Mouse (Mus musculus) ovary, postnatal 10 days (tissue): Measurements from ENCODE around the gene Tnfsf13b.

Experiments used
- DNase-seq: peaks from one replicate; pipeline ENCODE4 v3.0.0; 2022; ENCODE audit warnings: low spot score

Tnfsf13b gene

DNA sequence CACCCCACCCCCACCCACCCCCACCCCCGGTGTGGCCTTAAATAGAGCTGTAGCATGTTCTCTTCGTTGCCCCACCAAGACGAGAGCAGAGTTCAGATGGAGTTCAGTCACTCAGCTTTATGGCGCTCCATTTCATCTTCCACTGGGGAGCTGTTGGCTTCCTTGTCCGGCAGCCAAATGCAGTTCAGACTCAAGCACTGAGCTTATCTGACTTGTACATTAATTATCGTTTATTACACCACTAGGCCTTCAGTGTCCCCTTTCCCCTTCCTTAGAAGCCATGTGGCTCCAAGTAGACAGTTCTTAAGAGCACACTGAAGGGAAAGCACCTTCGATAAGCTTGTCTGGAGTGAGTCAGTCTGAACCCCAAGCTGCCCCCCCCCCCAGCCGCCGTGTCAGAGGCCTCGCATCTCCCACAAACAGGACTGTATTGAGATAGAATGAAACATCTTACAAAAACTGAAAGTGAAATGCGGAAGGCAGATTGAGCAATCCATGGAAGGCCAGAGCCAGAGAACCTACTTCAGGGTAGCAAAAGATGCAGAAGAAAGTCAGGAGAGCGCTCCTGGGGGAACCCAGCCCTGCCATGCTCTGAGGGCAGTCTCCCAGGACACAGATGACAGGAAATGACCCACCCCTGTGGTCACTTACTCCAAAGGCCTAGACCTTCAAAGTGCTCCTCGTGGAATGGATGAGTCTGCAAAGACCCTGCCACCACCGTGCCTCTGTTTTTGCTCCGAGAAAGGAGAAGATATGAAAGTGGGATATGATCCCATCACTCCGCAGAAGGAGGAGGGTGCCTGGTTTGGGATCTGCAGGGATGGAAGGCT, at the start of gene Tnfsf13b:
Gene Tnfsf13b, plus strand, starts transcription at position 312 of the 830 bp plus-strand sequence.
- DNase-seq, result no peak

DNA sequence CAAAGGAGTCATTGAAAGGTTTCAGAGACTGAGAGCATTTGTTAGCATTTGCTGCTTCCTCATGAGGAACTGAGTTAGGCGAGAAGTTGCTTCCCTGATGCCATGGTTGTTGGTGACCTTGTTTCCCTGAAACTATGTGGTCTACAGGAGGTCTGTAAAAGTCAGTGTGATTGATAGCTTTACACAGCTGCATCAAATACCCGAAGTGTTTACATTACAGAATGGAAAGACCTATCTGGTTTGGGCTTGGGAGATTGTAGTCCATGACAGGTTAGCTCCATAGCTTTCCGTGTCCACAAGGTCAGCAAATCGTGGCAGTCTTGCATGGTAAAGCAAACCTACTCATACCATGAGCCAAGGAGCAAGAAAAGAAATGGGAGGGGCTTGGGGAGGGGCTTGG, 47.9 kb upstream of the Tnfsf13b start:
- no peak for DNase-seq

DNA sequence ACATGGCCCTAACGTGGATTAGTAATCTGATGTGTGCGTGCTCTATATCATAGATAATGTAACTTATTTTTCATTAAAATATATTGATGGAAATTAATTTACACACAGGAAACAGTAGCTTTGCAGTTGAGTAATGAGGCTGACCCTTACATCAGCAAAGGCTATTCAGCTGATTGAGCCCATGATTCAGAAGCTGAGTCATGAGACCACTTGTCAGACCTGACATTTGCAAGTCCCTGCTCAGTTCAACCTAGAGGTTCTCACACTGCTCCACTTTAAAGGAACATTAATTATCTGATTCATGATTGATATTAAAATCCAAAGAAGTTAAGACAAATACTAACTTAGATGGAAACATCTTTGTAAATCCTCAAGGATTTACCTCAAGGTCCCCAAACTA, 46.3 kb upstream of the Tnfsf13b start:
- DNase-seq, result no peak

DNA sequence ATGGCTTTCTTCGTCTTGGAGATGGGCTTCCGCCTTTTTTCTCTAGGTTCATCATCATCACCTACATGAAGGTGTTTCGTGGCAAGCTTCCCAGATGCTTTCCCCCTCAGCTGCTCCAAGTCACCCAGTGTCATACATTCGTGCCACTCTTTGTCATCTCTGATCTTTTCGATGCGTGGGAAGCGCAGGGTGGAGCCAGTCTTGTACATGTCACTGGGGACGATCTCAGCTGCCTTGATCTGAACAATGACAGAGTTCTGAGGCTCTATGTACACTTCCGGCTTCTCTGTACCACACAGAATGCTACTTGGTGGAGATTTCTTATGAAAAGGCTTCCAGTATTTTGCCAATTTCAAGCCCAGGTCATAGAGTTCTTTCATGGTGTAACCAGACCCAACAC, 34.4 kb upstream of the Tnfsf13b start:
- no peak for DNase-seq

DNA sequence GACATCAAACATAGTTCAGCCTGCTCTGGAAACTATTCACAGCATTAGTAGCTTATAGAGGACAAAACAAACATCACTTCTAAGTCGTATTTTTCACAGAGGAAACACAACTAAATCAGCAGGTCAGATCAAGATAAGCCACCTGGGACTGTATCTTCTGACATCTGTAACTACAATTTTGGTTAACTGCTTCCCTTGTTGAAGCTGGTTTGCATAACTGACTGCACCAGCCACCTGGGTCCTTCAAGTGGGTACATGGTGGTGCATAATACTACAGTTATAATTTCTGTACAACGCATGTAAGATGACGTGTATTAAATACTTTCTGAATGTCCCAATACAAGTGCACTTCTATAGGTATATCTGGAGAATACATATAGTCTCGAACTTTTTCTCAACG, 31.0 kb upstream of the Tnfsf13b start:
- DNase-seq, result no peak

DNA sequence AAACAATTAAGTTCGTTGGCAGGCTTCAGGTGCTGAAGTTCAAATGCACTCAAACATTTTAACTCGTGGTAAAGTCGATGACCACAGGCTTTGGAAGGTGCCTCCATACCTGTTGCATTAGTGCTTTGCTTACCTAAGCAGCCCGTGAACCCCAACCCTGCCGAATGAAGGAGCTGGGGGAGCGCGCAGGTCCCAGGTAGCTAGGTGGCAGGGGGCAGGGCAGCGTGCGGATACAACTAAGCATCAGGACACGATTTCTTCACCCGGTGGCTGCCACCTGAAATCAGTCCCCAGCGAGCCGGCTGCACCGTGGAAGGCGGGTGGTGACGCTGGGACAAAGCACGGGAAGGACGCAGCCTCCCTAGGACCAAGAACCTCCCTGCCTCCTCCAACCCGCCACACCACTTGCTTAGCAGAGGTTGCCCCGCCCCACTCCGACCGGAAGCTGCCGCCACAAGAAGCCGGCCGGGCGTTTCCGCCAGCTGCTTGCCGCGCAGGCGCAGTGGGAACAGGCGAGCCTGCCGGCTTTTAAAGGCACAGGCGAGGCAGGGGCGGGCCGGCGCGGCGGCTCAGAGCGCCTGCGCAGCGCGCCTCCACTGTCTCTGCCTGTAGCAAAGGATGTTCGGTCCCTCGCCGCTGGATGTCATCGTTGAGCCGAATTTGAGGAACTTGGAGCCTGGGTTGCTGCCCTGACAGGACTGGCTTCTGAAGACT, 30.2 kb upstream of the Tnfsf13b start:
- DNase-seq, result peak; percentile 93

DNA sequence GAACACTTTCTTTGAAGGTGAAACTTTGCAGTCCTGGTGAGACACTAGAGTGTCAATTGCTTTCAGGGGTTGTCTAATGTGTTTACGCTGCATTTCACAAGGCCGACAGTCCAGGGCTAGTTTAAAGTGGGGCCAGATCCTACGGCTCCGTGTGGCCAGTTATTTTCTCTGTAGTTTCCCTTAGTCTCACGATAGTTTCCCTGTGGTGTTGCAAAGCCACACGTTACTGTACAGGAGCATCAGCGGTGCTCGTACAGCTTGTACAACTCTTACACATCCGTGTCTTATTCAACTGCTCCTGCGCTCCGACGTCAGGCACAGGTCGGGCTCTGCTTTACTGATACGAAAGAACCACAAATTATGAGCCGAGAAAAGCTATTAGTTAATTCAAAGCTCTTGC, 29.3 kb upstream of the Tnfsf13b start:
- no peak for DNase-seq

DNA sequence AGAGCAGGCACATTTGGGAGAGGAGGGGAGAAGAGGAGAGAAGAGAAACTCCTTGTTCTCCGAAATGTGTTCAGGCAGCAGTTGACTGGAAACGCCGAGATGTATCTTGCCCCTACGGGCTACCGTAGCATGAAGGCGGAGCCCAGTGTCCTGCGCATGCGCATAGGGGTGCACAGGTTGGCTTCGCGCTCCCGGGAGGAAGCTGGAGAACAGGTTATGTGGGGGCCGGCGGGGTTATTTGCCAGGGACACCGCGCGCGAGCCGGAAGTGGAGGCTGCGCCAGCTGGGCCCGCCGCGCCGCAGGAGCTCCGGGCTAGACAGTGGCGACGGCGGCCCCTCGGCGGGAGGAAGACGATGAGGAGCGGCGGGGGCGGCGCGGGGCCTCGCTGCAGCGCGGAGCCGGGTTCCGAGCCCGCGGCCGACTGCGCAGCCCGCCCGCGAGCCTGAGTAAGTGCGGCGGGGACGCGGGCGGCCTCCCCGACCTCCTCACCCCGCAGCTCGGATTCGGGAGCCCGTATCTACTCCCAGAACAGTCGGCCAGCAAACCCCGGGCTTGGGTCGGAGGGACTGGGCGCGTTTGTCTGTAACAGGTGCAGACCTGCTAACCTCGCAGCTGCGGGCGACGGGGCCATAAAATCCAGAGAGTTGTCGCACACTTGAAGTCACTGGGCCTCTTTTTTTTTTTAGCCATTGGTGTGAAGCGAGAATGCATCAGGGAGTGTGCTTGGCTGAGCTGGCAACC, 28.5 kb upstream of the Tnfsf13b start, which contains the start of the genes Lig4 and Abhd13:
Gene Lig4, minus strand, starts transcription at position 114 of the 742 bp plus-strand sequence.
Gene Abhd13, plus strand, starts transcription at position 135 of the 742 bp plus-strand sequence.
- DNase-seq, result peak; percentile 98

DNA sequence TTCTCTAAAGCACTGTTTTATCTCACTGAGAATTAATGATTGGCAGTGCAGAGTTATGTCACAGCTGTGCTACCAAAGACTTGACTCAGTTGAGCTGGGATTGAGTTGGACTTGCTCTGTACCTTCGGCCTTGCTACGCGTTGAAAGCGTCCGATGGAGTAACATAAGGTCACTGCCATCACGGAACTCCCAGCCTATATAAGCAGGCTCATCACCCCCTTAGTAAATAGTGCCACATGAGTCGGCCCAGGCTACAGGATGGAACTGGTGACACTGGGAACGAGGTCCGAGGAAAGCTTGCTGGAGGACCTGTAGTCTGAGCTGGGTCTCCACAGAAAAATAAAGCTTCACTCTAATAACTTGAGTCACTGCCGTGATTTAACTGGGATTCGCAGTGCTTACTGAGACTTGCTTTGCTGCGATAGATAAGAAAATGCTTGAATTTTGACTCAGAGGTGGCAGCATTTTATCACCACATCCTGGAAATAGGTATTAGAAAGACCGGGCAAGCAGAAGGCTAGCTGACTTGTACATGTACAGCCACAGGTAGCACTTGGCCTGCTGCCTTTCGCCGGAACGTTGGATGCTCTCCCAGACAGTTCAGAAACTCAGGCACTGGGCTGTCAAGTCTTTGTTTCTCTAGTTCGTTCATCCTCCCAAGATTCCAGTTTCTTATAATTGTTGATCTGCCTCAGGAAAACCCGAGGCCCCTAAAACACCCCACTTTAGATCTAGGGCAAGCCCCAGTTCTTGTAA, 27.6 kb upstream of the Tnfsf13b start:
- DNase-seq, result no peak

DNA sequence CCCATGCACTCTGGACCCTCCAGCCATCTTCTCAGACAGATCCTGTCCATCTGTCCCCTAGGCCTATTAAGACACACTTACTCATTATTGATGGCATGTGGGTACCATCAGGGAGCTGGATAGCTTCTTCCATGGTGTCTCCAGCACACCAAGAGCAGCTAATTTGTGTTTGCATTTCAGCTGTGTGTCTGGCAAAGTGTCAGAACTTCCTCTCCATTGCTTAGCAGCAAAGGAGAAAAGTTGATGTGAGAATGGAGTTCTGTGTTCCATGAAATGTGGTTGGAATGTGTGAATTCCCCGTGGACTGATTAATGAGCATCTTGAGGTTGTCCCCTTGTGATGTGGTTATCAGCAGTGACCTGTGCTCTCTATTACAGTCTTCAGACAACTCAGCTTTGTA, 26.5 kb upstream of the Tnfsf13b start:
- DNase-seq, result no peak

DNA sequence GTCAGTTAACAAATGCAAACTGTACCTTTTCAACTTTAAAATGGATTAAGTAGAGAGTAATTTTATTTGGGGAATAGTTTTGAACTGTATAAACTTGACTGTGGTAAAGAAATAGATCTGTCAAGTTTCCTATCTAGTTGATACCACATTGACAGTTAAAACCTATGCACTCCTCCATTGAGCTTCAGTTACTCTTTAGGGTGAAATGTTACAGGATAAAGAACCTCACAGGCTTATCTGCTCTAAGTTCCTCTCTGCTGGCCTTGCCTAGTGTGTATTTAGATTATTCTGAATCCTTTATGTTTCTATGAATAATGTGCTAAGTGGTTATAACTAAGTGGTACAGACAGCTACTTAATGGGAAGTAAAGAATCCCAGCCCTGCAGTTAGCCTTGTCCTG, 26.1 kb upstream of the Tnfsf13b start:
- DNase-seq, result no peak

DNA sequence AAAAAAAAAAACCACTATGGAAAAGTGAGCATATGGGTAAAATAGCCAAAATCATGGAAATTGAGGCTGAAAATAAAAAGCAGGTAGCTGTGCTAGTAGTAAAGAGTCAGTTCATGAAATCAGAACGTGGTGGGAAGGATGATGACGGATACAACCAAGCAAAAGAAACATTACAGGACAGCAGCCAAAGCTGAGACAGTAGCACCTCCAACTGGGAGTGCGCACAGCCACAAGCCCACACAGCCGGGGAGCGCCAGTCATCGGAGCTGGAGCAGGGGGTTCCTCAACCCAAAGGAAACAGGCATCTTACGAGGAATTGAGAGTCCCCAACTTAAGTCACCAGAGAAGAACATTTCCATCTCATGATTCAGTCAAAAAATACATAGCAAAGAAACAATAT, 2.2 kb upstream of the Tnfsf13b start:
- no peak for DNase-seq

DNA sequence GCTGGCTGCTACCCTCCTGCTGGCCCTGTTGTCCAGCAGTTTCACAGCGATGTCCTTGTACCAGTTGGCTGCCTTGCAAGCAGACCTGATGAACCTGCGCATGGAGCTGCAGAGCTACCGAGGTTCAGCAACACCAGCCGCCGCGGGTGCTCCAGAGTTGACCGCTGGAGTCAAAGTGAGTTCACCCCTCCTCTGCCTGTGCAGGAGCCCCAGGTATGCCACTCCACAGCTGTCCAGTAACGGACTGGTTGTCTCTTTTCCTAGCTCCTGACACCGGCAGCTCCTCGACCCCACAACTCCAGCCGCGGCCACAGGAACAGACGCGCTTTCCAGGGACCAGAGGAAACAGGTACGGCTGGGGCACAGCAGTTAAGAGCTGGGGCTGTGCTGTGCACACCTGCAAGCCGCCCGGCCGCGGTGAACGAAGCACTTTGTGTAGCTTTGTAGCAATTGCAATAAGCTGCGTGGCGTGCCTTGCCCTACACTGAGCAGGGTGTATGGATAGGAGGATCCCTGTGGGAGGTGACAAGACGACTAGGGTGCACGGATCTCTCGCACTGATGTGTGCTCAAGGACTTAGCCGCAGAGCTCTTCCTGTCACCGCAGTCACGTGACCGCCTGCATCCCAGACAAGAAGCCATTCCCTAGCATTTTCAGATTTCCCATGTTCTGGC, 856 bp downstream of the Tnfsf13b start:
- DNase-seq, result peak; percentile 2

DNA sequence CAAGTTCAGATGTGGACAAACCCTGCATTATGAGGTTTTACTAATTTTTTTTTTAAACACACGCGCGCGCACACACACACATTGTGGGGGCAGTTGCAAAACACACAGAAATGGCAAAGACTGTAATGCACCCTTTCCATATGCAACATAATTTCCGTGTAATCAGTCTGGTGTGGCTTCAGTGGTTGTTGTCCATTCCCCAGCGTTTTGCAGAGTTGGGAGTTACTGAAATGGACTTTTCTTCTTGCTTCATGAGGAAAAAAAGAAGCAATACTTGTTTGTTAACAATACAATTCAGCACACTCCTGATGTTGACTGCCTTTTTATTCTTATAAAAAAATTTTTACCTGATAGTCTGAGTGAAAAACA, 1.4 kb downstream of the Tnfsf13b start:
- DNase-seq, result no peak

DNA sequence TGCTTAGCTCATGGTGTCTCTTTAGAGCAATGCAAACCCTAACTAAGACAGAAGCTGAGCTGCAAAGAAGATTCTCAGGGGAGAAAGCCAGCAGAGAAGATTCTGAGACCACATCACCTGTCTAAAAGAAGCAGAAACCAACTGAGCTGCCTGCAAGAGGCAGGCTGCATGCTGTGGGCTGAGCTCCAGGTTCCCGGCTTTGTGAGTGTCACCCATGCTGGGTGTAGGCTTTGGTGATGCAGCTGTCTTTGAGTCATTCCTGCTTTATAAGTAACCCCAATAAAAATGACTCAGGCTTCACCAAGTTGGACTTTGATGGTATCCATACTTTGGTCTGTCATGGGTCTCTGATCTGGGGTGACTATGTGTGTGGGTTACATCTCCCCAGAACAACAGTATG, 10.0 kb downstream of the Tnfsf13b start:
- DNase-seq, result no peak

DNA sequence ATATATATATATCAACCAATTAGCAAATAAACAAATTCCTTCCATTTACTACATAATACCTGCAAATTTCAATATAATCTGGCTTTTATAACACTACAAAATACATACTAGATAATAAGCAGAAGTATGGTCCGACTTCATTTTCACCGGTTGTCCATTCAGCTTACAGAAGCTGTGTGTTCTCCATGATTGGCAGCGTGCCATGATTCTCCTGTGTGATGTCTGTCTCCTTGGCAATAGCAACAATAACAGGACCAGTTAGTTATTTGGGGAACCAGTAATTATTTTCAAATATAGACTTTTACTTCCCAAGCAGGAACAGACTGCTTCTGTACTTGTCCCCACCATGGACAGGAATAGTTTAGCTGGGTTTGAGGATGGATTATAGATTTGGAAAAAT, 11.0 kb downstream of the Tnfsf13b start:
- DNase-seq, result no peak

DNA sequence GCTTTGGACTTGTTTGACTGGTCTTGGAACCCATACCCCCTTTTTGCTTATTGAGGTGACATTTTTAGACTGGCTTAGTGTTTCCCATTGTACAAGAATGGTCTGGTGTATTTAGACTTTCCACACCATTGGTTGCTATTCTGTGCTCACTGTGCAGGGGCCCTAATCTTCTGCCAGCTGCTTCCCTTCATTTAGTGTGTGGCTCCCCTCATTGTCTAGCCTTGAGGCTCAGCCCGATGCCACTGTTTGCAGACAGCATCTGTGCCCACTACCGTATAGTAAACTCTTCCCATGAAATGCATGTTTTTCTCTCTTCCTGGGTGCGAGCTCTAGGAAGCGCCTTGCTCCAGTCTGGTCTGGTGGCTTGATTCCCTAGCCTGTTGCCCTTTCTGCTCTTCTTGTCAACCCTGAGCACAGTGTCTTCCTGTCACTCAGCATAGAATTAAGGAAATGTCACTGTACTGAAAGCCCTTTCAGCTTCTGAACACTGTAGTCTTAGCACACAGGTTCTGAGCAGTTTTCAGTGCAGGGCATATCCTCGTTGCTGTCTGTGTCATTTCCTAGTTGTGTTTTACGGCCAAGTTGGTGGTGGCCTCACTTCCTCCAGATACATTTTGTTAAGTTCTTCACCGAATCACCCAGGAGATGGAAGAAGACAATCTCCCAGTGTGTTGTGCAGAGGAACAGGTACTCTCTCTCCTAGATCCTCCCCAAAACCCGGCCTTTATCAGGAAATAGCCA, 24.2 kb downstream of the Tnfsf13b start:
- no peak for DNase-seq

DNA sequence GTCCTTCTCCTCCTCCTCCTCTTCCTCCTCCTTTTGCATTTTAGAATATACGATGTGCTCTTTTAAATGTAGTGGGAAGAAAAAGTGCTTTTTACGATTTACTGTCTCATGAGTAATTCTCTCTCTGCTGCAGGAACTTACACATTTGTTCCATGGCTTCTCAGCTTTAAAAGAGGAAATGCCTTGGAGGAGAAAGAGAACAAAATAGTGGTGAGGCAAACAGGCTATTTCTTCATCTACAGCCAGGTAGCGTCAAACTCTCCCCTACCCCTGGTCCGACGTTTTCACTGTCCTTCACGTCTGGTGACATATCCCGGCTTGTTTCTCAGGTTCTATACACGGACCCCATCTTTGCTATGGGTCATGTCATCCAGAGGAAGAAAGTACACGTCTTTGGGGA, 24.9 kb downstream of the Tnfsf13b start:
- DNase-seq, result no peak

DNA sequence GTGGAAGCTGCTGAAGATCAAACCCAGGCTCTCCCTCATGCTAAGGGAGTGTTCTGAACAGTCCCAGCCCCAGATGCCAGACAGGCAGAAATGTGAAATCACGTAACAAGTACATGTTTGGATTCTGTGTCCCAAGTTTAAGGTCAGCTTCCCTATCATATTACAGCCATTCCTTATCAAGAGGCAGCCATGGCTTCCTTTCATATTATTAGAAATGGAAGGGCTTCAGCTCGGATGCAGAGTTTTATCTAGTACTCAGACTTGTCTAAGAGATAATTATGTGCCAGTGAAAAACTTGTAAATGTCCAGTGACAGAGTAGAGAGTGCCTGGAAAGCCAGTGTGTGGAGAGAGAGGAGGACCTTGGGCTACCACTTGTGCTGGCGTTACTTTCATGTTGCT, 34.6 kb downstream of the Tnfsf13b start:
- no peak for DNase-seq

DNA sequence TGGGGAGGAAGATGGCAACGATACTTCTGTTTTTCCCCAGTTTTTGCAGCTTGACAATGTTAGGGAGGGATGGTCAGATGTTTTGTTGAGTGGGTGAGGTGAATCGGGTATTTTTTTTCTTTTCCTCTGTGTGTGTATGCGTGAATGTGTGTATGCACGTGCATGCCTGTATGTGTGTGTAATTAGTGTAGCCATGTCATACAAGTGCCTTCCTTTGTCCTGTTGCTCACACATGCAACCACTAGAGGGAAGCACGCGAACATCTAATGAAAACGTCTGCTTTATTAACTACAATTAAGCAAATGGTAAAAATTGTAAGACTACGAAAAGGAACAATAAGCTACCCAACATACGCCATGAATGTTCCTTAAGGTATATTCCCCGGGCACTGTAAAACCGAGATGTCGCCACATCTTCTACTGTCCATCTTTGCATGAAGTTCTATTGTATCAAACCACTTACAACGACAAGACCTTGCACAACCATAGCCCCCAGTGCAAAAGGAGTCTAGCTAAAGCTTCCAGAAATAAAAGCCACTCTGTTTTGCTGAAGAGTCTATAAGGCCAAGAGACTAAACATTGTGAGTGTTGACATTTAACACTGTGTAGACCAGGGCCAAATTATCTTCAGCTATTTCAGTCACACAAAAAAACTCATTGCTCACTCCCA, 37.7 kb downstream of the Tnfsf13b start:
- DNase-seq, result no peak
